Mouse (Mus musculus): ENCODE results near the gene Acap2. TPM values are rescaled to one million over a fixed set of nuclear protein-coding genes. Genes with fewer than 3 reads are reported as not detected.

Acap2 gene
- total and polyA plus RNA-seq, 2 experiments from 2014 or later = 10.9 to 26.7 TPM

GRCm38 (mm10) chr16:31128116-31128515, 72.9 kb downstream of the Acap2 start:
- H3K36me3 ChIP-seq (ENCODE audit: insufficient read depth, low read length) = peaks cover 18% of the 10 kb centered on the region
- no peak for DNase-seq (ENCODE audit: low spot score)
- H3K4me3 ChIP-seq (ENCODE audit: low read depth, low read length) = no peak overlapping the region
- H3K4me1 ChIP-seq (ENCODE audit: insufficient read depth, low read length) = no peaks in the 10 kb centered on the region
- WGBS = 90% methylated on average over 5 of the region's 5 CpGs
- no peaks in the 10 kb centered on the region for H3K27me3 ChIP-seq (ENCODE audit: insufficient read depth, low read length)
- no peak for TF ChIP-seq CTCF (IDR thresholded peaks at IDR 0.05)
- no peak overlapping the region for H3K27ac ChIP-seq (ENCODE audit: low read depth, low read length)
- ATAC-seq (ENCODE audit: low FRiP score) = no peak
- no peak overlapping the region for H3K4me2 ChIP-seq (ENCODE audit: low read depth, low read length, poor library complexity, severe bottlenecking)
- no peaks in the 10 kb centered on the region for H3K9me3 ChIP-seq (ENCODE audit: low read length)
- H3K9ac ChIP-seq (replicated peaks; ENCODE audit: low read length, poor library complexity, severe bottlenecking) = no peak overlapping the region

- Histone ChIP-seq H3K4me1 (ENCODE audit: insufficient read depth, low read length) (no peaks in the 10 kb centered on the region), H3K27me3 (ENCODE audit: insufficient read depth, low read length) (no peaks in the 10 kb centered on the region), H3K36me3 (ENCODE audit: insufficient read depth, low read length) (peaks cover 17% of the 10 kb centered on the region), H3K4me3 (ENCODE audit: low read depth, low read length) (no peak overlapping the region), H3K27ac (ENCODE audit: low read depth, low read length) (no peak overlapping the region), H3K9ac (replicated peaks; ENCODE audit: low read length, poor library complexity, severe bottlenecking) (no peak overlapping the region), H3K4me2 (ENCODE audit: low read depth, low read length, poor library complexity, severe bottlenecking) (no peak overlapping the region), H3K9me3 (ENCODE audit: low read length) (no peaks in the 10 kb centered on the region)
- DNase-seq (ENCODE audit: low spot score) = no peak
- no peak for TF ChIP-seq CTCF (IDR thresholded peaks at IDR 0.05)
- ATAC-seq (ENCODE audit: low FRiP score) = no peak
- WGBS = 64% methylated on average over 5 of the region's 5 CpGs
Measured at GRCm38 (mm10) chr16:31124991-31125390, 76.1 kb downstream of the Acap2 start.

GRCm38 (mm10) chr16:31121612-31122011, 79.4 kb downstream of the Acap2 start:
- no peaks in the 10 kb centered on the region for H3K4me1 ChIP-seq (ENCODE audit: insufficient read depth, low read length)
- no peak for ATAC-seq (ENCODE audit: low FRiP score)
- H3K4me3 ChIP-seq (ENCODE audit: low read depth, low read length) = no peak overlapping the region
- H3K9me3 ChIP-seq (ENCODE audit: low read length) = no peaks in the 10 kb centered on the region
- H3K9ac ChIP-seq (replicated peaks; ENCODE audit: low read length, poor library complexity, severe bottlenecking) = no peak overlapping the region
- peaks cover 20% of the 10 kb centered on the region for H3K36me3 ChIP-seq (ENCODE audit: insufficient read depth, low read length)
- H3K4me2 ChIP-seq (ENCODE audit: low read depth, low read length, poor library complexity, severe bottlenecking) = no peak overlapping the region
- 94% methylated on average over 6 of the region's 6 CpGs for WGBS
- DNase-seq (ENCODE audit: low spot score) = no peak
- no peaks in the 10 kb centered on the region for H3K27me3 ChIP-seq (ENCODE audit: insufficient read depth, low read length)
- no peak overlapping the region for H3K27ac ChIP-seq (ENCODE audit: low read depth, low read length)
- TF ChIP-seq CTCF (IDR thresholded peaks at IDR 0.05) = no peak

GRCm38 (mm10) chr16:31113596-31113995, 87.4 kb downstream of the Acap2 start:
- no peak for ATAC-seq (ENCODE audit: low FRiP score)
- Histone ChIP-seq H3K36me3 (ENCODE audit: insufficient read depth, low read length) (peaks cover 22% of the 10 kb centered on the region), H3K9ac (replicated peaks; ENCODE audit: low read length, poor library complexity, severe bottlenecking) (no peak overlapping the region), H3K4me1 (ENCODE audit: insufficient read depth, low read length) (no peaks in the 10 kb centered on the region), H3K4me2 (ENCODE audit: low read depth, low read length, poor library complexity, severe bottlenecking) (no peak overlapping the region), H3K27ac (ENCODE audit: low read depth, low read length) (no peak overlapping the region), H3K4me3 (ENCODE audit: low read depth, low read length) (no peak overlapping the region), H3K27me3 (ENCODE audit: insufficient read depth, low read length) (no peaks in the 10 kb centered on the region), H3K9me3 (ENCODE audit: low read length) (no peaks in the 10 kb centered on the region)
- DNase-seq (ENCODE audit: low spot score) = no peak
- TF ChIP-seq CTCF (IDR thresholded peaks at IDR 0.05) = no peak

GRCm38 (mm10) chr16:31101352-31101751, 99.7 kb downstream of the Acap2 start:
- 84% methylated on average over 2 of the region's 2 CpGs for WGBS
- ATAC-seq (ENCODE audit: low FRiP score) (no peak), DNase-seq (ENCODE audit: low spot score) (no peak)
- no peak overlapping the region for H3K4me2 ChIP-seq (ENCODE audit: low read depth, low read length, poor library complexity, severe bottlenecking)
- H3K27me3 ChIP-seq (ENCODE audit: insufficient read depth, low read length) = no peaks in the 10 kb centered on the region
- no peak for TF ChIP-seq CTCF (IDR thresholded peaks at IDR 0.05)
- H3K9me3 ChIP-seq (ENCODE audit: low read length) = no peaks in the 10 kb centered on the region
- H3K4me3 ChIP-seq (ENCODE audit: low read depth, low read length) = no peak overlapping the region
- H3K36me3 ChIP-seq (ENCODE audit: insufficient read depth, low read length) = peaks cover 42% of the 10 kb centered on the region
- no peak overlapping the region for H3K9ac ChIP-seq (replicated peaks; ENCODE audit: low read length, poor library complexity, severe bottlenecking)
- no peak overlapping the region for H3K27ac ChIP-seq (ENCODE audit: low read depth, low read length)
- no peaks in the 10 kb centered on the region for H3K4me1 ChIP-seq (ENCODE audit: insufficient read depth, low read length)

GRCm38 (mm10) chr16:31099906-31100305, 101.1 kb downstream of the Acap2 start:
- no peak for DNase-seq (ENCODE audit: low spot score)
- no peak for TF ChIP-seq CTCF (IDR thresholded peaks at IDR 0.05)
- Histone ChIP-seq H3K27ac (ENCODE audit: low read depth, low read length) (no peak overlapping the region), H3K27me3 (ENCODE audit: insufficient read depth, low read length) (no peaks in the 10 kb centered on the region), H3K9ac (replicated peaks; ENCODE audit: low read length, poor library complexity, severe bottlenecking) (no peak overlapping the region), H3K4me3 (ENCODE audit: low read depth, low read length) (no peak overlapping the region), H3K4me2 (ENCODE audit: low read depth, low read length, poor library complexity, severe bottlenecking) (no peak overlapping the region), H3K4me1 (ENCODE audit: insufficient read depth, low read length) (no peaks in the 10 kb centered on the region), H3K36me3 (ENCODE audit: insufficient read depth, low read length) (peaks cover 36% of the 10 kb centered on the region), H3K9me3 (ENCODE audit: low read length) (no peaks in the 10 kb centered on the region)
- 87% methylated on average over 1 of the region's 1 CpGs for WGBS
- ATAC-seq (ENCODE audit: low FRiP score) = no peak
